Mouse (Mus musculus) activated CD4-positive, CD25-positive, alpha-beta regulatory T cell (primary cell): ENCODE results near the gene Il33. TPM values are rescaled to one million over a fixed set of nuclear protein-coding genes. Genes with fewer than 3 reads are reported as not detected.

Experiments
- polyA plus RNA-seq, 2 experiments: library from polyadenylated mRNA; unstranded; fragments of 100-300 nt; shearing (Covaris generic); gene quantifications; one replicate each; pipeline ENCODE4 v1.2.1; 2017

The Il33 gene
- polyA plus RNA-seq: not detected

GRCm38 (mm10) chr19:29924638-29925258, at the start of gene Il33:
Gene Il33, plus strand, starts transcription at chr19:29925114.

GRCm38 (mm10) chr19:30003621-30004020, 78.7 kb downstream of the Il33 start, which contains the start of gene Trpd52l3:
Gene Trpd52l3, plus strand, starts transcription at chr19:30003790.

Other genes starting within 250 kb of the Il33 start
- gene Mlana, start 227.3 kb upstream of the Il33 start, polyA plus RNA-seq: under 1 TPM in 1 of 2 experiments, not detected in 1; 0.41 TPM
- 1 to 10 TPM; 6.5 to 8.8 TPM for gene 9930021J03Rik, start 119.1 kb upstream of the Il33 start, polyA plus RNA-seq
- 10 to 100 TPM in 1 of 2 experiments, 1 to 10 TPM in 1; 9.4 to 12.2 TPM for gene Ranbp6, start 112.1 kb upstream of the Il33 start, polyA plus RNA-seq
- gene Trpd52l3, start 78.7 kb downstream of the Il33 start, polyA plus RNA-seq: not detected
- gene Uhrf2, start 105.4 kb downstream of the Il33 start, polyA plus RNA-seq: 100 to 1,000 TPM in 1 of 2 experiments, 10 to 100 TPM in 1; 65.3 to 116 TPM